Mouse (Mus musculus) inflammation-experienced regulatory T-cells (primary cell): ENCODE data around the gene Bri3bp. TPM values are rescaled to one million over a fixed set of nuclear protein-coding genes. Genes with fewer than 3 reads are reported as not detected.

Experiments used
- polyA plus RNA-seq, 2 experiments: library from polyadenylated mRNA; unstranded; fragments of 100-300 nt; shearing (Covaris generic); gene quantifications; one replicate each; pipeline ENCODE4 v1.2.1; 2017

Bri3bp gene
- polyA plus RNA-seq: 10 to 100 TPM; 26.7 to 31.5 TPM

GRCm38 (mm10) chr5:125441234-125442114 is at the start of gene Bri3bp:
TSS of gene Bri3bp (plus strand) at chr5:125441568.

GRCm38 (mm10) chr5:125433793-125434337 is 7.5 kb upstream of the Bri3bp start, which contains the start of gene Dhx37:
TSS of gene Dhx37 (minus strand) at chr5:125434121.

GRCm38 (mm10) chr5:125475601-125476285 is 34.4 kb downstream of the Bri3bp start, which contains the start of gene Aacs:
TSS of gene Aacs (plus strand) at chr5:125475814.

Other genes with a start within 250 kb of the Bri3bp start
- 10 to 100 TPM; 14.2 to 22.9 TPM for gene Scarb1, start 100.5 kb upstream of the Bri3bp start, polyA plus RNA-seq
- gene Gm10382, start 52.2 kb upstream of the Bri3bp start, polyA plus RNA-seq: 10 to 100 TPM; 13.0 to 28.2 TPM
- gene Ubc, start 51.4 kb upstream of the Bri3bp start, polyA plus RNA-seq: 1,000 to 10,000 TPM; 1,213 to 1,705 TPM
- gene Dhx37, start 7.4 kb upstream of the Bri3bp start, polyA plus RNA-seq: 10 to 100 TPM; 17.3 to 20.0 TPM
- gene Aacs, start 34.2 kb downstream of the Bri3bp start, polyA plus RNA-seq: 10 to 100 TPM; 35.1 to 55.7 TPM
- under 1 TPM; 0.23 to 0.86 TPM for gene Tmem132b, start 90.2 kb downstream of the Bri3bp start, polyA plus RNA-seq